Mouse (Mus musculus) forebrain, postnatal 0 days (tissue): ENCODE measurements around the gene Vmp1. TPM values are rescaled to one million over a fixed set of nuclear protein-coding genes. Genes with fewer than 3 reads are reported as not detected.

Experiments
- ATAC-seq: fragments of 200-750 bp; cut with Nextera tagmentation; 2 replicates; pipeline ENCODE4 v1.8.0; 2017; ENCODE audit warnings: mild to moderate bottlenecking, moderate library complexity
- DNase-seq: peaks from one replicate; pipeline ENCODE4 v3.0.0-alpha.2; 2015
- H3K27ac ChIP-seq: fragments of 300-500 bp; sonication (generic); 2 replicates; pipeline ENCODE4 v1.5.1; 2014; ENCODE audit warnings: low read depth, mild to moderate bottlenecking, antibody characterized with exemption, low read length, moderate library complexity, mixed read lengths
- H3K27me3 ChIP-seq: fragments of 300-500 bp; sonication (generic); 2 replicates; pipeline ENCODE4 v1.6.1; 2014; ENCODE audit warnings: mild to moderate bottlenecking, low read length, mixed read lengths; ENCODE audit not compliant: insufficient read depth
- H3K36me3 ChIP-seq: fragments of 300-500 bp; sonication (generic); 2 replicates; pipeline ENCODE4 v1.6.1; 2014; ENCODE audit warnings: mild to moderate bottlenecking, moderate library complexity; ENCODE audit not compliant: insufficient read depth
- H3K4me1 ChIP-seq: fragments of 300-500 bp; sonication (generic); 2 replicates; pipeline ENCODE4 v1.6.1; 2014; ENCODE audit warnings: antibody characterized with exemption; ENCODE audit not compliant: insufficient read depth
- H3K4me2 ChIP-seq: fragments of 300-500 bp; sonication (generic); 2 replicates; pipeline ENCODE4 v1.6.1; 2014; ENCODE audit warnings: low read depth, mild to moderate bottlenecking, moderate library complexity
- H3K4me3 ChIP-seq: fragments of 300-500 bp; sonication (generic); 2 replicates; pipeline ENCODE4 v1.5.1; 2014; ENCODE audit warnings: low read depth, low read length, mixed read lengths
- H3K9ac ChIP-seq: fragments of 300-500 bp; sonication (generic); 2 replicates; pipeline ENCODE4 v1.6.1; 2014; ENCODE audit warnings: mild to moderate bottlenecking
- H3K9me3 ChIP-seq: fragments of 300-500 bp; sonication (generic); 2 replicates; pipeline ENCODE4 v1.6.1; 2016; ENCODE audit warnings: low read length
- CTCF ChIP-seq: sonication (generic); IDR thresholded peaks from 2 replicates; pipeline ENCODE4 v1.5.1; 2016; ENCODE audit warnings: antibody characterized with exemption, control low read depth, low read depth
- WGBS: fragments of 180-500 bp; shearing (Covaris S2); extraction: QIAGEN DNeasy Blood & Tissue Kit; methylation state at CpG from one replicate; pipeline ENCODE4 v1.1.7; 2014; 5-methylcytosine and 5-hydroxymethylcytosine counted together
- polyA plus RNA-seq: library from polyadenylated mRNA; unstranded; fragments of >200 nt; fragmentation: Nextera tagmentation; extraction: Ambion mirVana; gene quantifications from 2 replicates; pipeline ENCODE4 v1.2.1, GENCODE M21; 2015
- total RNA-seq: library from RNA; depleted of rRNA; stranded (reverse); fragments of >200 nt; gene quantifications from 2 replicates; pipeline ENCODE4 v1.2.3, GENCODE M21; 2014

The Vmp1 gene
- total and polyA plus RNA-seq, 2 experiments from 2014 or later, result 59.5 to 131 TPM

DNA sequence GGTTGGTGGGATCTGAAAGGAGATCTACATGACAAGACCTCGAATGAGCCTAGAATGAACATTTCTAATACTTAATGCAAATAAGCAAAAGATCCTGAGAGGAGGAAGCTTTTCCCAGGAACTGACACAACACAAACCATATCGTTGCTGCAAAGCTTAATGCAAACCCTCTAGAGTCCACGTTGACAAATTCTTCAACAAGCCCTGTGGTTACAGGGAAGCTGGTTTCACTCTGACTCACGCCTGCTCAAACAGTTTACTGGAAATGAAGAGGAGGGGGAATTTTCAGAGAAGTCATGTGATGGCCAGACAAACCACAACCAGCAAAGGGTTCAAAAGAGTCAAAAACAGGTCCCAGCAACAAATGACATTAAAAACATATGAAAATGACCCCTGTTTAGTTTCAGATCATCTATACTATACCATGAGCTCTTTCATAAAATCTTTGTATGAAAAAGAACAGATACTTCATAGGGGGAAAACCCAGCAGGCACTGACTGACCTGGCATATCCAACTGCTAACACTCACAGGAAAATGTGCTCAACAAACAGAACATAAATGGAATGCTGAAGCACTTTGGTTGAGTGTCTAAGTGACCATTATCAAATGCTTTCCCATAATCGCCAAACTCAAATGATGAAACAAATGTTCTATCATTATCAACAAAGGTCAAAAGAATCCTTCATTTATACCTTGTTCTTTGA is 59.2 kb downstream of the Vmp1 start:
- H3K4me3 ChIP-seq, result no peak overlapping the region
- no peaks in the 10 kb centered on the region for H3K4me1 ChIP-seq
- no peaks in the 10 kb centered on the region for H3K9me3 ChIP-seq
- no peak overlapping the region for H3K9ac ChIP-seq
- no peak overlapping the region for H3K27ac ChIP-seq
- TF ChIP-seq CTCF, result no peak
- 83% methylated on average over 5 of the region's 5 CpGs for WGBS
- no peak for DNase-seq
- H3K27me3 ChIP-seq, result no peaks in the 10 kb centered on the region
- ATAC-seq, result no peak
- H3K4me2 ChIP-seq, result no peak overlapping the region
- H3K36me3 ChIP-seq, result no peaks in the 10 kb centered on the region

DNA sequence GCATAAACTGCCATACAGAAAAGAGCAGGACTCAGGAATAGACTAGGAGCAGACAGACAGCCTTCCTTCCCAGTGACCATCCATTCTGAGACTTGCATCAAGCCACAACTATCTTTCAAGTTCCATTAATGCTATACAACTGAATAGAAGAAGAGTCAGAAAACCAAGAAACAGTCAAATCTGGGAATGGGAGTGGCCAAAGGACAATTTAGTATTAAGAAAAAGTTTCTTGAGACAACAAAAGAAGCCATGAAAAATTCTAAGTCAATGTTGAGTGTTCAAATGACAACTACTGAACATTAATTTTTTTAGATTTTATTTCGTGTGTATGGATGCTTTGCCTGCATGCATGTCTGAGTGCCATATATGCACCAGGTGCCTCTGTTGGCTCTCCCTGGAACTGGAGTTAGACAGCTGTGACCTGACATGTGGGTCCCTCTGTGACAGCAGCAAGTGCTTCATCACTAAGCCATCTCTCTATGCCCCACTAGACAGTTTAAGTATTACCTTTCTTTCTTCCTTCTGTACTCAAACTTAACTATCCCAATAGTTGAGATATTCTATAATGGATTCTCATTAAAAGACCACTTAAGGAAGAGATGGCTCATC is 60.1 kb downstream of the Vmp1 start:
- 90% methylated on average over 1 of the region's 1 CpGs for WGBS
- H3K9me3 ChIP-seq, result no peaks in the 10 kb centered on the region
- ATAC-seq (no peak), DNase-seq (no peak)
- no peaks in the 10 kb centered on the region for H3K4me1 ChIP-seq
- no peak for TF ChIP-seq CTCF
- no peak overlapping the region for H3K4me3 ChIP-seq
- H3K9ac ChIP-seq, result no peak overlapping the region
- no peaks in the 10 kb centered on the region for H3K36me3 ChIP-seq
- no peak overlapping the region for H3K4me2 ChIP-seq
- H3K27ac ChIP-seq, result no peak overlapping the region
- H3K27me3 ChIP-seq, result no peaks in the 10 kb centered on the region

DNA sequence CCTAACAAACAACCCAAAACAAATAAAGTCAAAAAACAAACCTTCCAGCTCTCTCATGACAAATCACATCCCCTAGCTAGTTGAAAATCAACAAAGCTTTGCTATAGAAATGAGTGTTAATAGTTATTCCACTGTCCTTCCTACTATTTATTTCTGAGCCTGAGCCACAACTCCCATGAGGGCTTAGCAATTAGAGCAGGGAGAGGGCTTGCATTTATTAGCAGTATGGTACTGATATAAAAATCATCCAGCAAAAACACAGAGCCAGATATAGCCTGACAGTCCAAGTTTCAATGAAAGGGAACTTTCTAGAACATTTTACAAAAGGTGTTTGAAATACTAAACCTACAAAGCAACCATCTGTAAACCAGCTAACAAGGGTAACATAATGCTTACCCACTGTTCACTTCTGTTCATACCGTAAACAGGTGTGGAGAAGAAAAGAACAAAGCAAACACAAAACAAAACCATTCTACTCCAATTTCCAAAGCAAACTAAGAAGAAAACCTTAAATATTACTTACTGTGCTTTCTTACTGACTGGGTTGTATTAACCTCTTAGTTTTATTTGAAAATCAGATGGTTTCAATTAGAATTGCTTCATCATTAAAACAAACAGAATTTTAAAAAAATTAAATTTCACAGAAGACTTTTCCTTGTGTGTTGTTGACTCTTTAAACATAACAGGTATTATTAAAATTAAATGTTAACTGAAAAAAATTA is 61.3 kb downstream of the Vmp1 start:
- H3K4me2 ChIP-seq, result no peak overlapping the region
- DNase-seq, result no peak
- no peak overlapping the region for H3K4me3 ChIP-seq
- H3K27ac ChIP-seq, result no peak overlapping the region
- H3K9ac ChIP-seq, result no peak overlapping the region
- no peaks in the 10 kb centered on the region for H3K27me3 ChIP-seq
- H3K36me3 ChIP-seq, result no peaks in the 10 kb centered on the region
- no peak for ATAC-seq
- 73% methylated on average over 1 of the region's 1 CpGs for WGBS
- TF ChIP-seq CTCF, result no peak
- H3K9me3 ChIP-seq, result no peaks in the 10 kb centered on the region
- no peaks in the 10 kb centered on the region for H3K4me1 ChIP-seq

DNA sequence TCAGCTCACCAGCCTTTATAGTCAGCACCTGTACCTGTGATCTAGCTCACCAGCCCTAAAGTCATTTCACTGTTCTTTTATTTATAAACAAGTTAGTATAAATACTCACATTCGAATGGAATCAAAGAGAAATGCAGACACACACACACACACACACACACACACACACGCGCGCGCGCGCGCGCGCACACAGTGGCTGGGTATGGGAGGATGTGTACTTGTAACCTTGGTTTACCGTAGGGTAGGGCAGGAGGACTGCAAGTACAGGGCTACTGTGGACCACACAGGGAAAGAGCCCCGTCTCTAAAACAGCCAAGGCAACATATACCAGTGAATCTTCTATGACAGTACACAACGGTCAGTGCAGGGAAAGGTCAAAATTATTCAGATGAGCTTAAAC is 62.5 kb downstream of the Vmp1 start:
- WGBS, result 95% methylated on average over 13 of the region's 13 CpGs
- Histone ChIP-seq H3K4me1 (no peaks in the 10 kb centered on the region), H3K9ac (no peak overlapping the region), H3K27me3 (no peaks in the 10 kb centered on the region), H3K36me3 (no peaks in the 10 kb centered on the region), H3K4me2 (no peak overlapping the region), H3K9me3 (no peaks in the 10 kb centered on the region), H3K4me3 (no peak overlapping the region), H3K27ac (no peak overlapping the region)
- no peak for TF ChIP-seq CTCF
- ATAC-seq (no peak), DNase-seq (no peak)

GRCm38 (mm10) chr11:86618548-86619335 is 64.9 kb downstream of the Vmp1 start:
- H3K27ac ChIP-seq, result no peak overlapping the region
- ATAC-seq, result no peak
- no peak overlapping the region for H3K4me2 ChIP-seq
- H3K36me3 ChIP-seq, result no peaks in the 10 kb centered on the region; the same call in 1 of the 2 replicates
- no peak overlapping the region for H3K9ac ChIP-seq
- no peak for TF ChIP-seq CTCF
- no peaks in the 10 kb centered on the region for H3K27me3 ChIP-seq
- no peaks in the 10 kb centered on the region for H3K9me3 ChIP-seq
- 85% methylated on average over 2 of the region's 2 CpGs for WGBS
- no peak for DNase-seq
- H3K4me3 ChIP-seq, result no peak overlapping the region
- no peaks in the 10 kb centered on the region for H3K4me1 ChIP-seq

DNA sequence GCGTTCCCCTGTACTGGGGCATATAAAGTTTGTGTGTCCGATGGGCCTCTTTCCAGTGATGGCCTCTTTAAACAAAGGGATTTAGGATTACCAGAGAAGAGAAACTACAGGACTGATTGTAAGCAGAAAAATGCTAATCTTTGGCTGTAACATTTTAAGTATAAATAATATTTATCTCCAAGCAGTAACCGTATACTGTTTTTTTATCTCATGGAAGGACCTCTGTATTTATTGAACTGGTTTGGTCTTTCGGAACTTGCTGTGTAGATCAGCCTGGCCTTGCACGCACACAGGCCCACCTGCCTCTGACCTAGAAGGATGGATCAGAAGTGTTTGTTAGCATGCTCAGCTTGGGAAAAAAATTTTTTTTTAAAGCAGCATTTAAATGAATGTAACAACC is 69.0 kb downstream of the Vmp1 start:
- ATAC-seq, result no peak
- Histone ChIP-seq H3K9ac (no peak overlapping the region), H3K36me3 (peaks cover 8% of the 10 kb centered on the region), H3K27ac (no peak overlapping the region), H3K4me2 (no peak overlapping the region), H3K27me3 (no peaks in the 10 kb centered on the region), H3K9me3 (no peaks in the 10 kb centered on the region), H3K4me3 (no peak overlapping the region), H3K4me1 (no peaks in the 10 kb centered on the region)
- TF ChIP-seq CTCF, result no peak
- WGBS, result 79% methylated on average over 5 of the region's 5 CpGs
- no peak for DNase-seq
